Mouse (Mus musculus) cerebellum, postnatal 10 days (tissue): ENCODE measurements around the gene Kif1c.

Experiments
- DNase-seq, 2 experiments: peaks; one replicate each; pipeline ENCODE4 v3.0.0; 2021; ENCODE audit warnings: mixed read lengths in 2 of 2

Kif1c gene

GRCm38 (mm10) chr11:70699051-70699450 lies 1.3 kb upstream of the Kif1c start:
- DNase-seq = no peak

GRCm38 (mm10) chr11:70700613-70701012 lies 265 bp downstream of the Kif1c start:
- DNase-seq = peak; percentile 75 to 77

GRCm38 (mm10) chr11:70701221-70701955 lies 1.0 kb downstream of the Kif1c start:
- DNase-seq = peak in 1 of 2 experiments; percentile 28

- peak in 1 of 2 experiments; percentile 12 for DNase-seq
These were observed 1.8 kb downstream of the Kif1c start for GRCm38 (mm10) chr11:70701984-70702733.

- peak; percentile 23 to 47 for DNase-seq
These were observed 2.4 kb downstream of the Kif1c start for GRCm38 (mm10) chr11:70702781-70703180.

GRCm38 (mm10) chr11:70706127-70706526 lies 5.8 kb downstream of the Kif1c start:
- no peak for DNase-seq

GRCm38 (mm10) chr11:70711026-70711425 lies 10.7 kb downstream of the Kif1c start:
- DNase-seq = no peak

- DNase-seq = no peak
These were observed 12.9 kb downstream of the Kif1c start for GRCm38 (mm10) chr11:70713222-70713621.

- DNase-seq = no peak
These were observed 15.5 kb downstream of the Kif1c start for GRCm38 (mm10) chr11:70715832-70716231.

- no peak for DNase-seq
These were observed 18.1 kb downstream of the Kif1c start for GRCm38 (mm10) chr11:70718481-70718880.

GRCm38 (mm10) chr11:70720567-70720966 lies 20.2 kb downstream of the Kif1c start:
- DNase-seq = no peak

- no peak for DNase-seq
These were observed 20.7 kb downstream of the Kif1c start for GRCm38 (mm10) chr11:70721072-70721471.

- no peak for DNase-seq
These were observed 24.4 kb downstream of the Kif1c start for GRCm38 (mm10) chr11:70724706-70725105.

GRCm38 (mm10) chr11:70726585-70726984 lies 26.2 kb downstream of the Kif1c start:
- DNase-seq = no peak

GRCm38 (mm10) chr11:70727385-70727784 lies 27.0 kb downstream of the Kif1c start:
- DNase-seq = no peak

- no peak for DNase-seq
These were observed 30.2 kb downstream of the Kif1c start for GRCm38 (mm10) chr11:70730427-70731038.

- DNase-seq = peak; percentile 52 to 66
These were observed 30.8 kb downstream of the Kif1c start for GRCm38 (mm10) chr11:70731178-70731577.

GRCm38 (mm10) chr11:70733256-70733655 lies 32.9 kb downstream of the Kif1c start:
- no peak for DNase-seq

- no peak for DNase-seq
These were observed 37.4 kb downstream of the Kif1c start for GRCm38 (mm10) chr11:70737749-70738148.

- DNase-seq = no peak
These were observed 41.3 kb downstream of the Kif1c start for GRCm38 (mm10) chr11:70741603-70742002.

GRCm38 (mm10) chr11:70742117-70742516 lies 41.8 kb downstream of the Kif1c start:
- peak; percentile 30 to 41 for DNase-seq

- DNase-seq = peak; percentile 23 to 40
These were observed 42.5 kb downstream of the Kif1c start for GRCm38 (mm10) chr11:70742581-70743459.

GRCm38 (mm10) chr11:70745636-70746035 lies 45.3 kb downstream of the Kif1c start:
- DNase-seq = no peak
